Mouse (Mus musculus): ENCODE measurements around the gene 4933407L21Rik. TPM values are rescaled to one million over a fixed set of nuclear protein-coding genes. Genes with fewer than 3 reads are reported as not detected.
"Not testable (repeated sequence)": the region's sequence is repeated elsewhere in the genome, so short reads cannot be mapped to it uniquely, and the experiment has no call there.

Gene 4933407L21Rik
- polyA plus RNA-seq, 1 experiment from 2014 or later, result not detected

- no peak for DNase-seq (ENCODE audit: low spot score)
These were observed 49.4 kb downstream of the 4933407L21Rik start for GRCm38 (mm10) chr1:85977709-85978108.

GRCm38 (mm10) chr1:85981738-85982357 is 53.6 kb downstream of the 4933407L21Rik start:
- no peak for DNase-seq (ENCODE audit: low spot score)
- Histone ChIP-seq H3K36me3 (no peaks in the 10 kb centered on the region), H3K4me1 (peaks cover 16% of the 10 kb centered on the region), H3K9me3 (no peaks in the 10 kb centered on the region), H3K27ac (no peak overlapping the region), H3K4me3 (no peak overlapping the region), H3K27me3 (ENCODE audit: insufficient read depth, poor library complexity, severe bottlenecking) (no peaks in the 10 kb centered on the region)
- 41% methylated on average over 7 of the region's 7 CpGs for WGBS

More at GRCm38 (mm10) chr1:85977709-85978108, 49.4 kb downstream of the 4933407L21Rik start:
- Histone ChIP-seq H3K36me3 (no peaks in the 10 kb centered on the region), H3K27ac (no peak overlapping the region), H3K4me1 (peaks cover 13% of the 10 kb centered on the region), H3K27me3 (ENCODE audit: insufficient read depth, poor library complexity, severe bottlenecking) (no peaks in the 10 kb centered on the region), H3K4me3 (no peak overlapping the region), H3K9me3 (no peaks in the 10 kb centered on the region)
- WGBS, result 67% methylated on average over 3 of the region's 3 CpGs

- H3K9me3 ChIP-seq, result no peaks in the 10 kb centered on the region
- no peak overlapping the region for H3K4me3 ChIP-seq
- no peak for DNase-seq (ENCODE audit: low spot score)
- H3K36me3 ChIP-seq, result no peaks in the 10 kb centered on the region
- 84% methylated on average over 3 of the region's 3 CpGs for WGBS
- peaks cover 16% of the 10 kb centered on the region for H3K4me1 ChIP-seq
- no peaks in the 10 kb centered on the region for H3K27me3 ChIP-seq (ENCODE audit: insufficient read depth, poor library complexity, severe bottlenecking)
- H3K27ac ChIP-seq, result no peak overlapping the region
These were observed 57.5 kb downstream of the 4933407L21Rik start for GRCm38 (mm10) chr1:85985784-85986183.

- no peak overlapping the region for H3K4me3 ChIP-seq
- H3K27ac ChIP-seq, result no peak overlapping the region
- no peaks in the 10 kb centered on the region for H3K36me3 ChIP-seq
- 75% methylated on average over 4 of the region's 4 CpGs for WGBS
- H3K9me3 ChIP-seq, result no peaks in the 10 kb centered on the region
- H3K27me3 ChIP-seq (ENCODE audit: insufficient read depth, poor library complexity, severe bottlenecking), result no peaks in the 10 kb centered on the region
- peaks cover 4% of the 10 kb centered on the region; the same call in 1 of the 2 replicates for H3K4me1 ChIP-seq
- no peak for DNase-seq (ENCODE audit: low spot score)
These were observed 60.1 kb downstream of the 4933407L21Rik start for GRCm38 (mm10) chr1:85988351-85988750.

- H3K27ac ChIP-seq; H3K4me1 ChIP-seq; H3K9me3 ChIP-seq; H3K4me3 ChIP-seq; H3K27me3 ChIP-seq (ENCODE audit: insufficient read depth, poor library complexity, severe bottlenecking); H3K36me3 ChIP-seq; DNase-seq (ENCODE audit: low spot score): not testable (repeated sequence)
- 82% methylated on average over 4 of the region's 4 CpGs for WGBS
These were observed 60.6 kb downstream of the 4933407L21Rik start for GRCm38 (mm10) chr1:85988882-85989281.

Other genes starting within 250 kb of the 4933407L21Rik start
- gene A630001G21Rik, start 149.8 kb upstream of the 4933407L21Rik start, polyA plus RNA-seq (2016; fragmentation: Nextera tagmentation; extraction: Ambion mirVana), result 1.0 and 1.2 TPM in 2 replicates
- 24.2 and 31.6 TPM in 2 replicates for gene Cab39, start 135.0 kb upstream of the 4933407L21Rik start, polyA plus RNA-seq (2016; fragmentation: Nextera tagmentation; extraction: Ambion mirVana)
- 193 and 231 TPM in 2 replicates for gene Itm2c, start 34.2 kb upstream of the 4933407L21Rik start, polyA plus RNA-seq (2016; fragmentation: Nextera tagmentation; extraction: Ambion mirVana)
- gene Gpr55, start 32.5 kb downstream of the 4933407L21Rik start, polyA plus RNA-seq (2016; fragmentation: Nextera tagmentation; extraction: Ambion mirVana), result 0.04 TPM in 1 of 2 replicates, not detected in the other
- gene Spata3, start 88.3 kb downstream of the 4933407L21Rik start, polyA plus RNA-seq (2016; fragmentation: Nextera tagmentation; extraction: Ambion mirVana), result not detected in 2 replicates
- 1.1 and 4.7 TPM in 2 replicates for gene 2810459M11Rik, start 117.4 kb downstream of the 4933407L21Rik start, polyA plus RNA-seq (2016; fragmentation: Nextera tagmentation; extraction: Ambion mirVana)
- gene Psmd1, start 135.9 kb downstream of the 4933407L21Rik start, polyA plus RNA-seq (2016; fragmentation: Nextera tagmentation; extraction: Ambion mirVana), result 191 and 198 TPM in 2 replicates
- 0.40 and 0.51 TPM in 2 replicates for gene Htr2b, start 183.5 kb downstream of the 4933407L21Rik start, polyA plus RNA-seq (2016; fragmentation: Nextera tagmentation; extraction: Ambion mirVana)
- 0.24 TPM in 1 of 2 replicates, not detected in the other for gene Gm21972, start 205.2 kb downstream of the 4933407L21Rik start, polyA plus RNA-seq (2016; fragmentation: Nextera tagmentation; extraction: Ambion mirVana)
- gene Armc9, start 226.3 kb downstream of the 4933407L21Rik start, polyA plus RNA-seq (2016; fragmentation: Nextera tagmentation; extraction: Ambion mirVana), result 17.0 and 21.6 TPM in 2 replicates